Mouse (Mus musculus): ENCODE results near the gene Chd2. TPM values are rescaled to one million over a fixed set of nuclear protein-coding genes. Genes with fewer than 3 reads are reported as not detected.
A peak's percentile ranks its signal among the peaks of the same experiment; 100 is the strongest.
"Not testable (repeated sequence)": the region's sequence is repeated elsewhere in the genome, so short reads cannot be mapped to it uniquely, and the experiment has no call there.

Gene Chd2
- polyA plus RNA-seq, 1 experiment from 2014 or later = 61.0 TPM

- Histone ChIP-seq H3K4me2 (ENCODE audit: low read depth, low read length, severe bottlenecking) (no peak overlapping the region), H3K27me3 (ENCODE audit: control insufficient read depth, insufficient read depth, low read length) (no peaks in the 10 kb centered on the region), H3K4me3 (ENCODE audit: low read depth, low read length) (no peak overlapping the region), H3K27ac (ENCODE audit: low read depth, low read length) (no peak overlapping the region), H3K36me3 (ENCODE audit: control insufficient read depth, insufficient read depth, low read length) (no peaks in the 10 kb centered on the region), H3K4me1 (replicated peaks; ENCODE audit: control insufficient read depth, insufficient read depth, low read length) (no peaks in the 10 kb centered on the region; the same call in 1 of the 2 replicates), H3K9me3 (ENCODE audit: control insufficient read depth, low read length) (no peaks in the 10 kb centered on the region), H3K9ac (ENCODE audit: low read length) (no peak overlapping the region)
- no peak for DNase-seq (ENCODE audit: low spot score)
- ATAC-seq (replicated peaks; ENCODE audit: low FRiP score) = no peak
- WGBS = 84% methylated on average over 1 of the region's 1 CpGs
Observed at GRCm38 (mm10) chr7:73523608-73524259, 17.9 kb downstream of the Chd2 start.

GRCm38 (mm10) chr7:73523183-73523582 is 18.4 kb downstream of the Chd2 start:
- no peaks in the 10 kb centered on the region for H3K9me3 ChIP-seq (ENCODE audit: control insufficient read depth, low read length)
- no peaks in the 10 kb centered on the region; the same call in 1 of the 2 replicates for H3K4me1 ChIP-seq (replicated peaks; ENCODE audit: control insufficient read depth, insufficient read depth, low read length)
- ATAC-seq (replicated peaks; ENCODE audit: low FRiP score) = no peak
- DNase-seq (ENCODE audit: low spot score) = no peak
- no peaks in the 10 kb centered on the region for H3K36me3 ChIP-seq (ENCODE audit: control insufficient read depth, insufficient read depth, low read length)
- 93% methylated on average over 6 of the region's 6 CpGs for WGBS
- H3K27ac ChIP-seq (ENCODE audit: low read depth, low read length) = no peak overlapping the region
- H3K9ac ChIP-seq (ENCODE audit: low read length) = no peak overlapping the region
- H3K4me2 ChIP-seq (ENCODE audit: low read depth, low read length, severe bottlenecking) = no peak overlapping the region
- H3K27me3 ChIP-seq (ENCODE audit: control insufficient read depth, insufficient read depth, low read length) = no peaks in the 10 kb centered on the region
- no peak overlapping the region for H3K4me3 ChIP-seq (ENCODE audit: low read depth, low read length)

GRCm38 (mm10) chr7:73521277-73522193 is 20.1 kb downstream of the Chd2 start:
- Histone ChIP-seq H3K27me3 (ENCODE audit: control insufficient read depth, insufficient read depth, low read length) (no peaks in the 10 kb centered on the region), H3K4me2 (ENCODE audit: low read depth, low read length, severe bottlenecking) (no peak overlapping the region), H3K9me3 (ENCODE audit: control insufficient read depth, low read length) (no peaks in the 10 kb centered on the region), H3K4me3 (ENCODE audit: low read depth, low read length) (no peak overlapping the region), H3K9ac (ENCODE audit: low read length) (no peak overlapping the region), H3K27ac (ENCODE audit: low read depth, low read length) (peak overlapping the region; percentile 21; the same call in 1 of the 2 replicates), H3K4me1 (replicated peaks; ENCODE audit: control insufficient read depth, insufficient read depth, low read length) (no peaks in the 10 kb centered on the region; the same call in 1 of the 2 replicates), H3K36me3 (ENCODE audit: control insufficient read depth, insufficient read depth, low read length) (no peaks in the 10 kb centered on the region; the same call in 1 of the 2 replicates)
- no peak for DNase-seq (ENCODE audit: low spot score)
- ATAC-seq (replicated peaks; ENCODE audit: low FRiP score) = no peak
- 93% methylated on average over 11 of the region's 11 CpGs for WGBS

DNA sequence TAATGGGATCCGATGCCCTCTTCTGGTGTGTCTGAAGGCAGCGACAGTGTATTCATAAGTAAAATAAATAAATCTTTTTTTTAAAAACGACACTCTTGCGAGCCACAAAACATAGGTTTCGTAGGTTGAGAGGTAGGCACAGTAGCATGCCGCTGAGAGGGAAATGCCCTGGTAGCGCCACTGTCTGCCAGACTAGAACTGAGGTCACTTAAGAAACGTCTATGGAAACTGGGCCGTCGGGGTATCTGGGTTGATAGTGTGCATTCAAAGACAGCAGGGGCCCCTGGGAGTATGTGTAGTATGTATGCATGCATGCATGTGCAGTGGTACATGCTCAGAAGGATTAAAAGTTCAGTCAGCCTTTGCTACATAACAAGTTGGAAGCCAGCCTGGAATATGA is 21.4 kb downstream of the Chd2 start:
- H3K27me3 ChIP-seq (ENCODE audit: control insufficient read depth, insufficient read depth, low read length) = no peaks in the 10 kb centered on the region
- no peaks in the 10 kb centered on the region for H3K9me3 ChIP-seq (ENCODE audit: control insufficient read depth, low read length)
- no peak overlapping the region for H3K9ac ChIP-seq (ENCODE audit: low read length)
- H3K4me3 ChIP-seq (ENCODE audit: low read depth, low read length) = no peak overlapping the region
- DNase-seq (ENCODE audit: low spot score) (no peak), ATAC-seq (replicated peaks; ENCODE audit: low FRiP score) (no peak)
- H3K27ac ChIP-seq (ENCODE audit: low read depth, low read length) = no peak overlapping the region
- H3K4me1 ChIP-seq (replicated peaks; ENCODE audit: control insufficient read depth, insufficient read depth, low read length) = no peaks in the 10 kb centered on the region; the same call in 1 of the 2 replicates
- WGBS = 93% methylated on average over 10 of the region's 10 CpGs
- no peak overlapping the region for H3K4me2 ChIP-seq (ENCODE audit: low read depth, low read length, severe bottlenecking)
- H3K36me3 ChIP-seq (ENCODE audit: control insufficient read depth, insufficient read depth, low read length) = peaks cover 3% of the 10 kb centered on the region

DNA sequence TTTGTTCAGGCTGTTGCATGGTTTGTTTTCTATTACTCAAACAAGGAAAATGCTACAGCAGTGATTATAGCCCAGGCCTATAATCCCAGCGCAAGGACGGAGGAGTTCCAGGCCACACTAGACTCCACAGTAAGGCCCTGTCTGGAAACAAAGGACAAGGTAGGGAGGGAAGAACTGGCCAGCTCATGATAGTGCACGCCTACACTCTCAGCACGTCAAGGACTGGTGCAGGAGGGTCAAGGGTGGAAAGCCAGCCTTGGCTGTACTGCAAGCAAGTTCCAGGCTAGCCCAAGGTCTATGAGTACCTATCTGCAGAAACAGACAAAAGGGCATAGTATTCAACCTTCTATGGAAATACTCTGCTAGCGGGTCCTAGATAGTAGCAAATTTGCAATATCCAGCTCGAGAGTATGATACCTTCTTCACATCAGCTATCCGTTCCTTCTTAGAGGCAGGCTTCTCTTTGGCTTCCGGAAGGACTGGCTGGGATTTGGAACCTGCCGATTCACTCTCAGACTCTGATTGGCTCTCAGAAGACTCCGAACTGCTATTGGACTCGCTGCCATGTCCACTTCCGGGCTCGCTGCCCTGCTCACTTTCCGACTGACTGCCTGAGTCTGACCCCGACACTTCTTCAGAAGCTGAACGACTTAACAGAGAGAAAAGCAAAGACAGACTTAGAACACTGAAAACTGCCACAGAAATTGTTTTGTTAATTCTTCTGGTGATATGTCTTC is 22.4 kb downstream of the Chd2 start:
- ATAC-seq (replicated peaks; ENCODE audit: low FRiP score) (no peak), DNase-seq (ENCODE audit: low spot score) (no peak)
- H3K9ac ChIP-seq (ENCODE audit: low read length) = no peak overlapping the region
- H3K27me3 ChIP-seq (ENCODE audit: control insufficient read depth, insufficient read depth, low read length) = no peaks in the 10 kb centered on the region
- no peaks in the 10 kb centered on the region for H3K9me3 ChIP-seq (ENCODE audit: control insufficient read depth, low read length)
- peaks cover 10% of the 10 kb centered on the region for H3K36me3 ChIP-seq (ENCODE audit: control insufficient read depth, insufficient read depth, low read length)
- no peak overlapping the region for H3K4me2 ChIP-seq (ENCODE audit: low read depth, low read length, severe bottlenecking)
- H3K4me1 ChIP-seq (replicated peaks; ENCODE audit: control insufficient read depth, insufficient read depth, low read length) = no peaks in the 10 kb centered on the region; the same call in 1 of the 2 replicates
- H3K27ac ChIP-seq (ENCODE audit: low read depth, low read length) = no peak overlapping the region
- no peak overlapping the region for H3K4me3 ChIP-seq (ENCODE audit: low read depth, low read length)
- whole genome bisulfite sequencing = 92% methylated on average over 16 of the region's 16 CpGs

GRCm38 (mm10) chr7:73518373-73518980 is 23.2 kb downstream of the Chd2 start:
- H3K27me3 ChIP-seq (ENCODE audit: control insufficient read depth, insufficient read depth, low read length); DNase-seq (ENCODE audit: low spot score); H3K9me3 ChIP-seq (ENCODE audit: control insufficient read depth, low read length); H3K4me2 ChIP-seq (ENCODE audit: low read depth, low read length, severe bottlenecking); H3K9ac ChIP-seq (ENCODE audit: low read length); H3K27ac ChIP-seq (ENCODE audit: low read depth, low read length); H3K4me3 ChIP-seq (ENCODE audit: low read depth, low read length); H3K4me1 ChIP-seq (replicated peaks; ENCODE audit: control insufficient read depth, insufficient read depth, low read length); ATAC-seq (replicated peaks; ENCODE audit: low FRiP score): not testable (repeated sequence)
- peaks cover 14% of the 10 kb centered on the region for H3K36me3 ChIP-seq (ENCODE audit: control insufficient read depth, insufficient read depth, low read length)
- WGBS = 92% methylated on average over 6 of the region's 6 CpGs

DNA sequence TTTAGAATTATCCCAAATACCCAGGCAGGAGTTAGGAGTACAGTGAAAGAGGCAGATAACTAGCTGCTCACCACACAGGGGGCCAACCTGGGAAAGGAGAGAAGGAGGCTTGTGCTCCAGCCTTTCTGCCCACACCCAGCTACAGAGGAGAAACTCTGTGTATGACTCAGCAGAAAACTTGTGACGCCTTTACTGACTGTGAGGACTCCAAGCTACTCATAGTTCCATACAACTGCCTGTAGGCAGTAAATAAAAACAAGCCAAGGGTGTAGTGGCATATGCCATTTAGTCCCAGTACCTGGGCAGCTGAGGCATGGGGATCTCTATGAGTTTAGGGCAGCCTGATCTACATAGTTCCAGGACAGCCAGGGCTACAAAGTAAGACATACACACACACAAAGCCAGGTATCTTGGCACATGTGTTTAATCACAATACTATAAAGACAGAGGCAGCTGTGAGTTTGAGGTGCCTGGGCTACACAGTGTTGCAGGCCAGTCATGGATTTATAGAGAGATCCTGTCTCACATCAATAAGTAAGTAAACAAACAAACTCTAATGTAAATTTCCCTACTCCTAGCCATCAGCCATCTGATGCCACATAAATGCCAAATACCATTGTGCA is 24.1 kb downstream of the Chd2 start:
- DNase-seq (ENCODE audit: low spot score) (no peak), ATAC-seq (replicated peaks; ENCODE audit: low FRiP score) (peak; percentile 25; the same call in 1 of the 2 replicates)
- 81% methylated on average over 1 of the region's 1 CpGs for WGBS
- Histone ChIP-seq H3K27me3 (ENCODE audit: control insufficient read depth, insufficient read depth, low read length) (no peaks in the 10 kb centered on the region), H3K27ac (ENCODE audit: low read depth, low read length) (no peak overlapping the region), H3K36me3 (ENCODE audit: control insufficient read depth, insufficient read depth, low read length) (peaks cover 14% of the 10 kb centered on the region), H3K4me3 (ENCODE audit: low read depth, low read length) (no peak overlapping the region), H3K4me2 (ENCODE audit: low read depth, low read length, severe bottlenecking) (no peak overlapping the region), H3K9me3 (ENCODE audit: control insufficient read depth, low read length) (no peaks in the 10 kb centered on the region), H3K4me1 (replicated peaks; ENCODE audit: control insufficient read depth, insufficient read depth, low read length) (no peaks in the 10 kb centered on the region; the same call in 1 of the 2 replicates), H3K9ac (ENCODE audit: low read length) (no peak overlapping the region)

Data from forebrain, embryonic 11.5 days (tissue).